Mouse (Mus musculus) myocyte (in vitro differentiated cells): ENCODE data around the gene Mrps18a. TPM values are rescaled to one million over a fixed set of nuclear protein-coding genes. Genes with fewer than 3 reads are reported as not detected.

Experiments
- H3K27me3 ChIP-seq: one replicate; pipeline ENCODE4 v1.6.1; 2011; ENCODE audit not compliant: control insufficient read depth, insufficient read depth, insufficient read length
- H3K36me3 ChIP-seq: one replicate; pipeline ENCODE4 v1.6.1; 2011; ENCODE audit not compliant: control insufficient read depth, insufficient read depth
- H3K4me2 ChIP-seq: one replicate; pipeline ENCODE4 v1.6.1; 2011; ENCODE audit warnings: low read depth, control low read depth
- H3K4me3 ChIP-seq: one replicate; pipeline ENCODE4 v1.5.1; 2011; ENCODE audit warnings: mild to moderate bottlenecking, control low read depth, moderate library complexity
- H3K79me2 ChIP-seq: one replicate; pipeline ENCODE4 v1.6.1; 2011; ENCODE audit not compliant: control insufficient read depth, insufficient read depth
- H3ac ChIP-seq: one replicate; pipeline ENCODE4 v1.6.1; 2011; ENCODE audit not compliant: control insufficient read depth, insufficient read length
- CEBPB ChIP-seq: IDR thresholded peaks from 2 replicates; pipeline ENCODE4 v1.6.1; 2011; ENCODE audit warnings: mild to moderate bottlenecking, moderate library complexity; ENCODE audit not compliant: poor library complexity, insufficient read depth, severe bottlenecking
- E2F4 ChIP-seq: IDR thresholded peaks from one replicate; pipeline ENCODE4 v1.6.1; 2011; ENCODE audit warnings: mild to moderate bottlenecking, control low read depth, moderate library complexity; ENCODE audit not compliant: insufficient read depth
- MAX ChIP-seq: IDR thresholded peaks from one replicate; pipeline ENCODE4 v1.6.1; 2011; ENCODE audit warnings: low read depth, mild to moderate bottlenecking, control low read depth
- MYOD1 ChIP-seq, 3 experiments: IDR thresholded peaks; one replicate each; pipeline ENCODE4 v1.6.1; 2011; ENCODE audit warnings: control low read depth in 2 of 3, low read depth in 2 of 3, mild to moderate bottlenecking in 2 of 3, moderate library complexity in 1 of 3; ENCODE audit not compliant: insufficient read length in 2 of 3, control insufficient read depth in 1 of 3
- MYOG ChIP-seq, 3 experiments: IDR thresholded peaks; one replicate each; pipeline ENCODE4 v1.6.1; 2011; ENCODE audit warnings: control low read depth in 2 of 3, low read depth in 2 of 3, mild to moderate bottlenecking in 2 of 3; ENCODE audit not compliant: insufficient read length in 2 of 3, control insufficient read depth in 1 of 3, insufficient read depth in 1 of 3
- POLR2A ChIP-seq: IDR thresholded peaks from one replicate; pipeline ENCODE4 v1.6.1; 2011; ENCODE audit warnings: low read depth, mild to moderate bottlenecking, control low read depth, moderate library complexity; ENCODE audit not compliant: insufficient read length
- POLR2AphosphoS2 ChIP-seq: IDR thresholded peaks from one replicate; pipeline ENCODE4 v1.6.1; 2011; ENCODE audit warnings: low read depth, control low read depth; ENCODE audit not compliant: insufficient read length
- REST ChIP-seq: IDR thresholded peaks from one replicate; pipeline ENCODE4 v1.6.1; 2011; ENCODE audit warnings: mild to moderate bottlenecking, control low read depth, moderate library complexity; ENCODE audit not compliant: insufficient read depth, insufficient read length
- SRF ChIP-seq: IDR thresholded peaks from one replicate; pipeline ENCODE4 v1.6.1; 2011; ENCODE audit warnings: low read depth; ENCODE audit not compliant: control insufficient read depth, insufficient read length
- TCF12 ChIP-seq: IDR thresholded peaks from one replicate; pipeline ENCODE4 v1.6.1; 2011; ENCODE audit warnings: mild to moderate bottlenecking, control low read depth; ENCODE audit not compliant: poor library complexity, insufficient read depth, severe bottlenecking
- TCF3 ChIP-seq: IDR thresholded peaks from one replicate; pipeline ENCODE4 v1.6.1; 2011; ENCODE audit warnings: low read depth, control low read depth; ENCODE audit not compliant: insufficient read length
- USF1 ChIP-seq: IDR thresholded peaks from one replicate; pipeline ENCODE4 v1.6.1; 2011; ENCODE audit warnings: low read depth, mild to moderate bottlenecking, control low read depth, moderate library complexity
- polyA plus RNA-seq: library from polyadenylated mRNA; unstranded; fragments of >200 nt; fragmentation: generic; extraction: Trizol; gene quantifications from one replicate; pipeline ENCODE4 v1.2.1, GENCODE M21; 2012; ENCODE audit warnings: missing spikeins

Mrps18a gene
- polyA plus RNA-seq, 1 experiment: 112 TPM

GRCm38 (mm10) chr17:46071531-46071930, 39.3 kb upstream of the Mrps18a start:
- Histone ChIP-seq H3K4me3 (no peak overlapping the region), H3ac (no peak overlapping the region), H3K27me3 (no peaks in the 10 kb centered on the region), H3K4me2 (no peak overlapping the region), H3K36me3 (no peaks in the 10 kb centered on the region), H3K79me2 (no peaks in the 10 kb centered on the region)
- no peak for TF ChIP-seq MAX
- no peak for TF ChIP-seq REST
- no peak for TF ChIP-seq MYOD1 (IDR thresholded peaks at IDR 0.05; ENCODE audit: control insufficient read depth in 1 of 3, insufficient read length in 2 of 3, low read depth in 2 of 3)
- no peak for TF ChIP-seq TCF12
- TF ChIP-seq POLR2AphosphoS2: no peak
- TF ChIP-seq USF1: no peak
- no peak for TF ChIP-seq E2F4
- TF ChIP-seq TCF3: no peak
- no peak for TF ChIP-seq CEBPB
- TF ChIP-seq POLR2A: no peak
- TF ChIP-seq SRF: no peak
- TF ChIP-seq MYOG (IDR thresholded peaks at IDR 0.05; ENCODE audit: control insufficient read depth in 1 of 3, insufficient read depth in 1 of 3, insufficient read length in 2 of 3, low read depth in 2 of 3): no peak

GRCm38 (mm10) chr17:46073730-46074301, 37.0 kb upstream of the Mrps18a start:
- TF ChIP-seq USF1 (no peak), MAX (no peak), TCF3 (no peak), MYOD1 (IDR thresholded peaks at IDR 0.05; ENCODE audit: control insufficient read depth in 1 of 3, insufficient read length in 2 of 3, low read depth in 2 of 3) (peak in 1 of 3 experiments; percentile 35), MYOG (IDR thresholded peaks at IDR 0.05; ENCODE audit: control insufficient read depth in 1 of 3, insufficient read depth in 1 of 3, insufficient read length in 2 of 3, low read depth in 2 of 3) (peak in 1 of 3 experiments; percentile 67), CEBPB (peak; percentile 91), TCF12 (no peak)
- H3K4me3 ChIP-seq: no peak overlapping the region

GRCm38 (mm10) chr17:46074398-46075115, 36.2 kb upstream of the Mrps18a start:
- H3K4me3 ChIP-seq: no peak overlapping the region
- H3K79me2 ChIP-seq: no peaks in the 10 kb centered on the region

More at GRCm38 (mm10) chr17:46073730-46074301, 37.0 kb upstream of the Mrps18a start:
- Histone ChIP-seq H3K79me2 (no peaks in the 10 kb centered on the region), H3K27me3 (no peaks in the 10 kb centered on the region), H3K4me2 (peak overlapping the region; percentile 78), H3ac (no peak overlapping the region), H3K36me3 (no peaks in the 10 kb centered on the region)

GRCm38 (mm10) chr17:46075116-46075485, 35.7 kb upstream of the Mrps18a start:
- no peak overlapping the region for H3K4me3 ChIP-seq
- no peaks in the 10 kb centered on the region for H3K27me3 ChIP-seq
- H3ac ChIP-seq: no peak overlapping the region
- H3K79me2 ChIP-seq: no peaks in the 10 kb centered on the region
- peak overlapping the region; percentile 78 for H3K4me2 ChIP-seq
- H3K36me3 ChIP-seq: no peaks in the 10 kb centered on the region
- TF ChIP-seq MAX (no peak), SRF (no peak), MYOG (IDR thresholded peaks at IDR 0.05; ENCODE audit: control insufficient read depth in 1 of 3, insufficient read depth in 1 of 3, insufficient read length in 2 of 3, low read depth in 2 of 3) (peak in 1 of 3 experiments; percentile 18), POLR2AphosphoS2 (no peak), CEBPB (peak; percentile 51; the same call in 1 of the 2 replicates)

More at GRCm38 (mm10) chr17:46074398-46075115, 36.2 kb upstream of the Mrps18a start:
- Histone ChIP-seq H3K4me2 (peak overlapping the region; percentile 78), H3K27me3 (no peaks in the 10 kb centered on the region), H3K36me3 (no peaks in the 10 kb centered on the region), H3ac (no peak overlapping the region)
- TF ChIP-seq SRF (no peak), TCF12 (no peak), MYOD1 (IDR thresholded peaks at IDR 0.05; ENCODE audit: control insufficient read depth in 1 of 3, insufficient read length in 2 of 3, low read depth in 2 of 3) (no peak), POLR2AphosphoS2 (no peak), TCF3 (no peak), MYOG (IDR thresholded peaks at IDR 0.05; ENCODE audit: control insufficient read depth in 1 of 3, insufficient read depth in 1 of 3, insufficient read length in 2 of 3, low read depth in 2 of 3) (no peak), REST (no peak), E2F4 (no peak), POLR2A (no peak), CEBPB (no peak), MAX (no peak), USF1 (no peak)

- Histone ChIP-seq H3K4me2 (no peak overlapping the region), H3K36me3 (no peaks in the 10 kb centered on the region), H3ac (no peak overlapping the region), H3K79me2 (no peaks in the 10 kb centered on the region), H3K4me3 (no peak overlapping the region), H3K27me3 (no peaks in the 10 kb centered on the region)
- no peak for TF ChIP-seq POLR2A
- TF ChIP-seq SRF: no peak
- no peak for TF ChIP-seq MAX
- no peak for TF ChIP-seq TCF3
- no peak for TF ChIP-seq POLR2AphosphoS2
- no peak for TF ChIP-seq USF1
- TF ChIP-seq MYOD1 (IDR thresholded peaks at IDR 0.05; ENCODE audit: control insufficient read depth in 1 of 3, insufficient read length in 2 of 3, low read depth in 2 of 3): no peak
- TF ChIP-seq REST: no peak
- TF ChIP-seq CEBPB: no peak
- TF ChIP-seq MYOG (IDR thresholded peaks at IDR 0.05; ENCODE audit: control insufficient read depth in 1 of 3, insufficient read depth in 1 of 3, insufficient read length in 2 of 3, low read depth in 2 of 3): no peak
- TF ChIP-seq TCF12: no peak
- no peak for TF ChIP-seq E2F4
Measured at GRCm38 (mm10) chr17:46075551-46076259, 35.1 kb upstream of the Mrps18a start.
